Mouse (Mus musculus): ENCODE data around the gene Tlk2. TPM values are rescaled to one million over a fixed set of nuclear protein-coding genes. Genes with fewer than 3 reads are reported as not detected.
A peak's percentile ranks its signal among the peaks of the same experiment; 100 is the strongest.

Gene Tlk2
- polyA plus RNA-seq, 1 experiment from 2014 or later: 18.7 TPM

DNA sequence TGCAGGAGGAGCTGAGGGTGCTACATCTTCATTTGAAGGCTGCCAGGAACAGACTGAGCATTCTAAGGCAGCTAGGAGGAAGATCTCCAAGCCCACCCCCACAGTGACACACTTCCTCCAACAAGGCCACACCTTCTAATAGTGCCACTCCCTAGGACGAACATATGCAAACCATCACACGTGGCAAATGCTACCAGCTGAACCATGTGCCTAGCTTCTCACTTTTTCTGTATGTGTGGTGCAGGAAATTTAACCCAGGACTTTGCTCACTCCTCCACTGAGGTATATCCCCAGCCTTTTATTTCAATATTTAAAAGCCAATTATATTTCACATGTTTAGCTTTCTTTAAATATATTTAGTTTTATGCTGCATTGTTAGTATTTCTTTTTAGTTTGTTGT lies 142.5 kb downstream of the Tlk2 start:
- H3K27me3 ChIP-seq: no peaks in the 10 kb centered on the region
- 71% methylated on average over 2 of the region's 2 CpGs for WGBS
- H3K9me3 ChIP-seq: no peaks in the 10 kb centered on the region
- H3K9ac ChIP-seq: no peak overlapping the region
- H3K4me1 ChIP-seq: peaks cover 1% of the 10 kb centered on the region
- no peak overlapping the region for H3K4me3 ChIP-seq
- no peak overlapping the region for H3K27ac ChIP-seq
- peaks cover 11% of the 10 kb centered on the region for H3K36me3 ChIP-seq
- ATAC-seq (ENCODE audit: borderline replicate concordance, extremely low read depth, low FRiP score, low TSS enrichment): no peak
- no peak overlapping the region for H3K4me2 ChIP-seq

GRCm38 (mm10) chr11:105323530-105323929 lies 144.9 kb downstream of the Tlk2 start:
- Histone ChIP-seq H3K36me3 (peaks cover 13% of the 10 kb centered on the region), H3K27me3 (no peaks in the 10 kb centered on the region), H3K9ac (no peak overlapping the region), H3K27ac (no peak overlapping the region; the same call in 1 of the 2 replicates), H3K4me3 (no peak overlapping the region), H3K4me1 (no peaks in the 10 kb centered on the region; the same call in 1 of the 2 replicates), H3K9me3 (no peaks in the 10 kb centered on the region), H3K4me2 (no peak overlapping the region)
- ATAC-seq (ENCODE audit: borderline replicate concordance, extremely low read depth, low FRiP score, low TSS enrichment): peak; percentile 23; the same call in 1 of the 2 replicates
- 61% methylated on average over 5 of the region's 5 CpGs for WGBS

- Histone ChIP-seq H3K27me3 (no peaks in the 10 kb centered on the region), H3K4me1 (peaks cover 12% of the 10 kb centered on the region), H3K27ac (no peak overlapping the region), H3K9me3 (no peaks in the 10 kb centered on the region), H3K4me3 (no peak overlapping the region), H3K36me3 (peaks cover 7% of the 10 kb centered on the region), H3K4me2 (no peak overlapping the region), H3K9ac (no peak overlapping the region)
- 96% methylated on average over 3 of the region's 3 CpGs for WGBS
- no peak for ATAC-seq (ENCODE audit: borderline replicate concordance, extremely low read depth, low FRiP score, low TSS enrichment)
Observed at GRCm38 (mm10) chr11:105327101-105327500, 148.5 kb downstream of the Tlk2 start.

DNA sequence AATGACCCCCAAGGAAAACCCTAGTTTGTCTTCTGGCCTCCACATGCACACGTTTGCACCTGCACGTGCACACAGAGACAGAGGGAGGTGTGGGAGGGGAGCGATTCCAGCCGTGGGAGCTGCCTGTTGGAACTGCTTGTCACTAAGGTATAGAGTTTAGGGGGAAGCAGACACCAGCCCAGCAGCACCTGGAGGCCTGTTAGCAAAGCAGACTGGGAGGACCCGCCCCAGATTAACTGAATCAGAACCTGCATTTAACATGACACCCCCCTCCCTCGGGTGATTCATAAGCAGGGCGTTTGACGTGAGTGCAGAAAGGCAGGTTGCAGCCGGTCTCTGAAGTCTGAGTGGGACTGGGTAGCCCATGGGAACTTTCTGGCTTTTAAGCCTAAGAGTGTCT lies 151.4 kb downstream of the Tlk2 start:
- Histone ChIP-seq H3K9ac (no peak overlapping the region), H3K27ac (no peak overlapping the region), H3K9me3 (no peaks in the 10 kb centered on the region), H3K4me2 (no peak overlapping the region), H3K4me1 (peaks cover 28% of the 10 kb centered on the region), H3K27me3 (no peaks in the 10 kb centered on the region), H3K4me3 (no peak overlapping the region), H3K36me3 (peaks cover 7% of the 10 kb centered on the region)
- 58% methylated on average over 9 of the region's 9 CpGs for WGBS
- ATAC-seq (ENCODE audit: borderline replicate concordance, extremely low read depth, low FRiP score, low TSS enrichment): no peak

DNA sequence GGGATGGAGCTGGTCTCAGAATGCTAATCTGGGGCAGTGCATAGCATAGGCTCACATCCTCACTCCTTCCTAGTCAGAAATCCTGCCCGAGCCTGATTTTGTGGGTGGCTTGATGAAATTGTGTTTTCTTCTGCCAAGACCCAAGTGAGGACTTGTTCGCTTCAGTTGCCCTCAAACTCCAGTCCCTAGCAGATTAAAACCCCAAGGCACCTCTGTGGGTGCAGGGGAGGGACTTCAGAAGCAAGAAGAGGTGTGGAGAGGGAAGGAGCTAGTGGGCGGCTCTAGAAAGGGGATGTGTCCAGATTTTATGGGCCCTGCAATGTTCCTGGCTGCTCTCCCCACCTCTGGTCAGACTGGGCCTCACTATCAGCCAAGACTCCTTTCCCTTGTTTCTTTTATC lies 152.5 kb downstream of the Tlk2 start:
- H3K27me3 ChIP-seq: no peaks in the 10 kb centered on the region
- 81% methylated on average over 3 of the region's 3 CpGs for WGBS
- no peak for ATAC-seq (ENCODE audit: borderline replicate concordance, extremely low read depth, low FRiP score, low TSS enrichment)
- H3K9me3 ChIP-seq: no peaks in the 10 kb centered on the region
- no peak overlapping the region for H3K4me2 ChIP-seq
- no peak overlapping the region for H3K4me3 ChIP-seq
- no peak overlapping the region for H3K9ac ChIP-seq
- H3K36me3 ChIP-seq: peaks cover 6% of the 10 kb centered on the region; the same call in 1 of the 2 replicates
- no peak overlapping the region for H3K27ac ChIP-seq
- H3K4me1 ChIP-seq: peaks cover 28% of the 10 kb centered on the region

GRCm38 (mm10) chr11:105331732-105332131 lies 153.1 kb downstream of the Tlk2 start:
- 21% methylated on average over 10 of the region's 10 CpGs for WGBS
- Histone ChIP-seq H3K27me3 (no peaks in the 10 kb centered on the region), H3K9me3 (no peaks in the 10 kb centered on the region), H3K4me3 (no peak overlapping the region), H3K9ac (no peak overlapping the region), H3K4me2 (no peak overlapping the region), H3K27ac (no peak overlapping the region), H3K36me3 (peaks cover 10% of the 10 kb centered on the region; the same call in 1 of the 2 replicates), H3K4me1 (peaks cover 28% of the 10 kb centered on the region)
- no peak for ATAC-seq (ENCODE audit: borderline replicate concordance, extremely low read depth, low FRiP score, low TSS enrichment)

DNA sequence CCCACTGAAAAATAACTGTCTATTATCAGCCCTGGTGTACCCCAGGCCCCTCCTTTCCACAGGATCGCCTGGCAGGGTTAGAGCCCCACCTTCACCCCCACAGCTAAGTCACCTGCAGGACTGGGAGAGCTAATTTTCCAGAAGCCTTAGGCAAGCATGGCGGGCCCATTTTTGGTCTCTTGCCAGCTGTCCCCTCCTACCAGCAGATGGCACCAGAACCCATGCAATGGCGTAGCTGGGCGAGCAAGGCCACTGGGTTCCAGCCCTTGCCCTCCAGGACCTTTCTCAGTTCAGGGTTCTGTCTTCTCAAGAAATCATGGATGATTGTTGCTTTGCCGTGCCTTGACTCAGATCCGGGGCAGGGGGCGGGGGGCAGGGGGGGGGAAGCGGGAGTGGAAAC lies 153.9 kb downstream of the Tlk2 start:
- Histone ChIP-seq H3K9ac (no peak overlapping the region), H3K4me3 (no peak overlapping the region), H3K9me3 (no peaks in the 10 kb centered on the region), H3K4me2 (no peak overlapping the region), H3K36me3 (peaks cover 12% of the 10 kb centered on the region), H3K27ac (no peak overlapping the region), H3K27me3 (no peaks in the 10 kb centered on the region), H3K4me1 (peaks cover 28% of the 10 kb centered on the region)
- no peak for ATAC-seq (ENCODE audit: borderline replicate concordance, extremely low read depth, low FRiP score, low TSS enrichment)
- 61% methylated on average over 8 of the region's 8 CpGs for WGBS

Other genes with a start within 250 kb of the Tlk2 start
- not detected in 2 replicates for gene Efcab3, start 115.2 kb upstream of the Tlk2 start, polyA plus RNA-seq (2015; fragmentation: Nextera tagmentation; extraction: Ambion mirVana)
- 35.5 and 44.0 TPM in 2 replicates for gene Mettl2, start 52.4 kb upstream of the Tlk2 start, polyA plus RNA-seq (2015; fragmentation: Nextera tagmentation; extraction: Ambion mirVana)
- gene Gm10842, start 31.9 kb upstream of the Tlk2 start, polyA plus RNA-seq (2015; fragmentation: Nextera tagmentation; extraction: Ambion mirVana): not detected in 2 replicates
- 26.0 and 29.5 TPM in 2 replicates for gene Mrc2, start 113.8 kb downstream of the Tlk2 start, polyA plus RNA-seq (2015; fragmentation: Nextera tagmentation; extraction: Ambion mirVana)

All from lung, embryonic 15.5 days (tissue).